Mouse (Mus musculus): ENCODE results near the gene Pagr1a.

GRCm38 (mm10) chr7:126986319-126986718 is 30.8 kb downstream of the Pagr1a start:
- TF ChIP-seq ZNF384 (IDR thresholded peaks at IDR 0.05; ENCODE audit: low read depth, low read length) (no peak), HCFC1 (IDR thresholded peaks at IDR 0.05; ENCODE audit: borderline replicate concordance, insufficient read depth, low read length) (no peak), CHD2 (IDR thresholded peaks at IDR 0.05; ENCODE audit: low read depth, low read length) (no peak), MAFK (IDR thresholded peaks at IDR 0.05; ENCODE audit: insufficient read depth, low read depth, low read length) (no peak)

All from ES-E14 (cell line).